Mouse (Mus musculus): Measurements from ENCODE around the gene Gpha2.

GRCm38 (mm10) chr19:6235084-6236052 lies 9.2 kb downstream of the Gpha2 start, which contains the start of gene Ppp2r5b:
- peak; percentile 3; the same call in 1 of the 2 replicates for TF ChIP-seq CTCF (IDR thresholded peaks at IDR 0.05; ENCODE audit: extremely low read depth, insufficient read depth, low read length)
- peak; percentile 62; the same call in 1 of the 2 replicates for TF ChIP-seq POLR2A (IDR thresholded peaks at IDR 0.05; ENCODE audit: extremely low read depth, insufficient read depth, low read length)
